Mouse (Mus musculus) ES-CJ7 (cell line): ENCODE data around the gene Aff1.
A peak's percentile ranks its signal among the peaks of the same experiment; 100 is the strongest.

ENCODE experiments used
- DNase-seq: peaks from one replicate; pipeline ENCODE4 v3.0.0; 2011; ENCODE audit warnings: low read depth, low spot score

The Aff1 gene

GRCm38 (mm10) chr5:103725268-103726149, 33.3 kb downstream of the Aff1 start:
- DNase-seq, result no peak

GRCm38 (mm10) chr5:103726281-103726938, 34.2 kb downstream of the Aff1 start:
- peak; percentile 69 for DNase-seq

GRCm38 (mm10) chr5:103727777-103728395, 35.7 kb downstream of the Aff1 start:
- no peak for DNase-seq

- no peak for DNase-seq
Measured at GRCm38 (mm10) chr5:103729225-103729624, 37.1 kb downstream of the Aff1 start.

- no peak for DNase-seq
Measured at GRCm38 (mm10) chr5:103730142-103730541, 38.0 kb downstream of the Aff1 start.

- no peak for DNase-seq
Measured at GRCm38 (mm10) chr5:103730727-103731126, 38.6 kb downstream of the Aff1 start.

- no peak for DNase-seq
Measured at GRCm38 (mm10) chr5:103732581-103732980, 40.4 kb downstream of the Aff1 start.

- DNase-seq, result peak; percentile 88
Measured at GRCm38 (mm10) chr5:103735411-103736112, 43.4 kb downstream of the Aff1 start.

GRCm38 (mm10) chr5:103736553-103737207, 44.5 kb downstream of the Aff1 start:
- DNase-seq, result no peak

GRCm38 (mm10) chr5:103737208-103738066, 45.3 kb downstream of the Aff1 start:
- no peak for DNase-seq

- DNase-seq, result no peak
Measured at GRCm38 (mm10) chr5:103738509-103738908, 46.3 kb downstream of the Aff1 start.

- DNase-seq, result no peak
Measured at GRCm38 (mm10) chr5:103739163-103739562, 47.0 kb downstream of the Aff1 start.

- DNase-seq, result no peak
Measured at GRCm38 (mm10) chr5:103740093-103740902, 48.1 kb downstream of the Aff1 start.

GRCm38 (mm10) chr5:103740903-103741246, 48.7 kb downstream of the Aff1 start:
- DNase-seq, result no peak

- DNase-seq, result no peak
Measured at GRCm38 (mm10) chr5:103741443-103741842, 49.3 kb downstream of the Aff1 start.

GRCm38 (mm10) chr5:103741992-103742391, 49.8 kb downstream of the Aff1 start:
- DNase-seq, result no peak

- DNase-seq, result no peak
Measured at GRCm38 (mm10) chr5:103744531-103744930, 52.4 kb downstream of the Aff1 start.

- no peak for DNase-seq
Measured at GRCm38 (mm10) chr5:103745635-103746034, 53.5 kb downstream of the Aff1 start.

GRCm38 (mm10) chr5:103746561-103747085, 54.4 kb downstream of the Aff1 start:
- DNase-seq, result no peak
